Mouse (Mus musculus) cortical plate, adult 2 months (tissue): ENCODE data around the gene Rasgrp3.

ENCODE experiments used
- CTCF ChIP-seq: fragments of 200-500 bp; IDR thresholded peaks from 2 replicates; pipeline ENCODE4 v1.5.1; 2011; ENCODE audit warnings: mild to moderate bottlenecking, control low read depth, low read length; ENCODE audit not compliant: insufficient read depth; ENCODE audit errors: extremely low read depth
- POLR2A ChIP-seq: fragments of 200-500 bp; IDR thresholded peaks from 2 replicates; pipeline ENCODE4 v1.6.1; 2011; ENCODE audit warnings: mild to moderate bottlenecking, low read length, control low read depth; ENCODE audit not compliant: insufficient read depth; ENCODE audit errors: extremely low read depth

- TF ChIP-seq CTCF (no peak), POLR2A (no peak)
Measured at GRCm38 (mm10) chr17:75441260-75441830, 5.6 kb downstream of the Rasgrp3 start.
